Mouse (Mus musculus): ENCODE results near the gene Espl1. TPM values are rescaled to one million over a fixed set of nuclear protein-coding genes. Genes with fewer than 3 reads are reported as not detected.
A peak's percentile ranks its signal among the peaks of the same experiment; 100 is the strongest.

Gene Espl1
- total and polyA plus RNA-seq, 3 experiments, result 49.8 to 142 (median 94.1) TPM

DNA sequence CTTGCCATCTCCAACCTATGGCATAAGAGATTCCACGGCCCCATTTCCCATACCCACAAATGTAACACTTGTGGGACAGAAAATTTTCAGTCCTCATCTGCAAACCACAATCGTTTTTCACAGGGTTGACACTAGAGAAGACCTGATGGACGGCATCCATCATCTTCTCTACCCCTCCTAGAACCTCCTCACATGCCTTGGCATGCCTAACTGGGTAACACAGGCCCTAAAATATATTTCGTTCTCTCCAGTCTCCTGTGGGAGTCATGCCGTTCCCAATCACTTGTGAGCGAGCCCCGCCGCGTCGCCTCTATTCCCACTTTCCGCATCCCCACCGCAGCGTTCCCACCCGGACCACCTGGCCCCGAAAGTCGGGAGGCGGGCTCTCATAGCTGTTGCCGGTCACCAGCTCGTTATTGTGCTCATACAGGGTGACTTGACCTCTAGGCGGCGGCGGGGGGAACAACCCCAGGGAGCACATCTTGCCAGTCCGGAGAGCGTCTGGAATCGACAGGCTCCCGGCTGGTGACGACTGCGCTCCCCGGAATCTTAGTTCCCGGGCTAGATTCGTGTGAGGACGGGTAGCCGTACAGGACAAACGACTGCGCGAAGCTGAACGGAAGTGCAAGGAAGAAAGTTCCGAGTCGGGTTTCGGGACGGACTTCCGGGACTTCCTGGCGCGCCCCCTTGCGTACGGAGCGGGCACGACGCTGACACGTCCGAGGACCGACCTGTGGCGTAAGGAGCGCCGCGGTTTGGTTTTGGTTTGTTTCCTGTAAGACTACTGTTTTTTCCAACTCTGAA is 54.3 kb downstream of the Espl1 start, which contains the start of gene Aaas (continued):
- TF ChIP-seq MAZ (IDR thresholded peaks at IDR 0.05; ENCODE audit: low read depth, low read length) (no peak), RAD21 (IDR thresholded peaks at IDR 0.05; ENCODE audit: low read depth, low read length) (no peak; the same call in none of the 2 replicates), RCOR1 (IDR thresholded peaks at IDR 0.05; ENCODE audit: low read depth, low read length) (peak; percentile 32; the same call in 1 of the 2 replicates), BHLHE40 (IDR thresholded peaks at IDR 0.05; ENCODE audit: borderline replicate concordance, low read depth, low read length) (no peak), MYB (IDR thresholded peaks at IDR 0.05; ENCODE audit: low read depth, low read length) (no peak), TCF12 (IDR thresholded peaks at IDR 0.05; ENCODE audit: low read depth, low read length) (peak; percentile 85), JUND (IDR thresholded peaks at IDR 0.05; ENCODE audit: low read depth, low read length) (no peak), MEF2A (IDR thresholded peaks at IDR 0.05; ENCODE audit: extremely low read depth, insufficient replicate concordance, low read depth, low read length, poor library complexity, severe bottlenecking) (no peak; the same call in 1 of the 2 replicates), SIN3A (IDR thresholded peaks at IDR 0.05; ENCODE audit: low read length) (peak; percentile 97), ETS1 (IDR thresholded peaks at IDR 0.05; ENCODE audit: low read depth, low read length) (peak; percentile 70), CHD1 (IDR thresholded peaks at IDR 0.05; ENCODE audit: low read depth, low read length) (no peak), TAL1 (IDR thresholded peaks at IDR 0.05; ENCODE audit: low read length) (no peak), EP300 (IDR thresholded peaks at IDR 0.05; ENCODE audit: low read depth in 1 of 2, low read length in 2 of 2) (0 out of 4 replicates have a peak, but pooled peaks of 1 of the 2 experiments have one; percentile 23), MXI1 (IDR thresholded peaks at IDR 0.05; ENCODE audit: low read depth, low read length) (peak; percentile 83), POLR2AphosphoS5 (IDR thresholded peaks at IDR 0.05; ENCODE audit: borderline replicate concordance, low read depth, low read length) (no peak), CHD2 (IDR thresholded peaks at IDR 0.05; ENCODE audit: low read length) (no peak; the same call in 1 of the 2 replicates), ZNF384 (IDR thresholded peaks at IDR 0.05; ENCODE audit: low read depth, low read length) (no peak), NELFE (IDR thresholded peaks at IDR 0.05; ENCODE audit: low read depth, low read length) (peak; percentile 94), USF1 (IDR thresholded peaks at IDR 0.05; ENCODE audit: low read depth, low read length) (no peak; the same call in 1 of the 2 replicates), E2F4 (IDR thresholded peaks at IDR 0.05; ENCODE audit: borderline replicate concordance, low read depth, low read length) (peak; percentile 91), ELF1 (IDR thresholded peaks at IDR 0.05; ENCODE audit: low read depth, low read length) (peak; percentile 99), CTCF (IDR thresholded peaks at IDR 0.05 in 2 of 3, conservative IDR thresholded peaks at IDR 0.05 in 1 of 3; ENCODE audit: control insufficient read depth in 1 of 3, insufficient read depth in 1 of 3, low read depth in 2 of 3, low read length in 3 of 3, poor library complexity in 1 of 3, severe bottlenecking in 1 of 3) (peak; percentile 88 to 98 (median 94))

DNA sequence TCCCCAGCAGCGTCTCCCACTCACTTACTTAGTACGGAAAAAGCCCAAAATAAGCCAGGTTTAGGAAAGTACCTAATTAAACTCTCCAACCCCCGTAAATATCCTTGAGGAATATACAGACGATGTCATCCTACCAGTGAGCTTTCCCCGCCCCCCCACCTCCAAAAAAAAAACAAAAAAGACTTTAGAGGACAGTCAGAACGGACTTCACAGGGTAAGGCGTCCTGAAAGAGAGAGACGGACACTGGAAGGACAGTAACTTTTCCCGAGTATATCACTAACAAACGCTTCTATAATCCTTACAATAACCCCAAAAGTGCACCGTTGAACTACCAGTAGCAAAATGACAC is 54.9 kb downstream of the Espl1 start:
- no peak for DNase-seq (ENCODE audit: low read depth, low spot score)
- H3K27ac ChIP-seq (ENCODE audit: control insufficient read depth, low read depth, low read length), result peak overlapping the region; percentile 31; the same call in 1 of the 2 replicates
- peaks cover 7% of the 10 kb centered on the region for H3K79me2 ChIP-seq (ENCODE audit: control insufficient read depth, insufficient read depth, low read length, poor library complexity)

More for the DNA sequence above, 54.9 kb downstream of the Espl1 start:
- H3K9me3 ChIP-seq (replicated peaks; ENCODE audit: insufficient read depth, low read length), result no peaks in the 10 kb centered on the region
- H3K9ac ChIP-seq (ENCODE audit: control insufficient read depth, low read depth, low read length, poor library complexity, severe bottlenecking), result peak overlapping the region; percentile 70
- 0 out of 4 replicates have a peak, but pooled peaks cover 0 to 3% of the 10 kb centered on the region in 2 experiments for H3K27me3 ChIP-seq (ENCODE audit: control insufficient read depth in 1 of 2, insufficient read depth in 2 of 2, low read length in 2 of 2)
- H3K4me1 ChIP-seq (ENCODE audit: control insufficient read depth in 1 of 2, insufficient read depth in 2 of 2, low read length in 2 of 2), result peaks cover 2 to 9% of the 10 kb centered on the region in 2 experiments; a peak in 3 of 4 replicates
- H3K4me3 ChIP-seq (ENCODE audit: control insufficient read depth in 1 of 2, insufficient read depth in 1 of 2, low read depth in 2 of 2, low read length in 2 of 2), result peak overlapping the region; percentile 70 to 74
- peaks cover 2 to 4% of the 10 kb centered on the region in 2 experiments for H3K36me3 ChIP-seq (ENCODE audit: control insufficient read depth in 1 of 2, insufficient read depth in 2 of 2, low read length in 2 of 2)
- TF ChIP-seq POLR2A (IDR thresholded peaks at IDR 0.05; ENCODE audit: control insufficient read depth in 1 of 2, insufficient read depth in 1 of 2, low read depth in 1 of 2, low read length in 2 of 2, poor library complexity in 1 of 2) (no peak), ZNF384 (IDR thresholded peaks at IDR 0.05; ENCODE audit: low read depth, low read length) (peak; percentile 92), TBP (IDR thresholded peaks at IDR 0.05; ENCODE audit: low read depth, low read length) (no peak), TAL1 (IDR thresholded peaks at IDR 0.05; ENCODE audit: low read length) (no peak), HCFC1 (IDR thresholded peaks at IDR 0.05; ENCODE audit: low read depth, low read length) (no peak), CTCF (IDR thresholded peaks at IDR 0.05 in 2 of 3, conservative IDR thresholded peaks at IDR 0.05 in 1 of 3; ENCODE audit: control insufficient read depth in 1 of 3, insufficient read depth in 1 of 3, low read depth in 2 of 3, low read length in 3 of 3, poor library complexity in 1 of 3, severe bottlenecking in 1 of 3) (no peak), POLR2AphosphoS2 (IDR thresholded peaks at IDR 0.05; ENCODE audit: low read length) (no peak)

Data from MEL (cell line).